Mouse (Mus musculus): ENCODE measurements around the gene Osbpl11.

DNA sequence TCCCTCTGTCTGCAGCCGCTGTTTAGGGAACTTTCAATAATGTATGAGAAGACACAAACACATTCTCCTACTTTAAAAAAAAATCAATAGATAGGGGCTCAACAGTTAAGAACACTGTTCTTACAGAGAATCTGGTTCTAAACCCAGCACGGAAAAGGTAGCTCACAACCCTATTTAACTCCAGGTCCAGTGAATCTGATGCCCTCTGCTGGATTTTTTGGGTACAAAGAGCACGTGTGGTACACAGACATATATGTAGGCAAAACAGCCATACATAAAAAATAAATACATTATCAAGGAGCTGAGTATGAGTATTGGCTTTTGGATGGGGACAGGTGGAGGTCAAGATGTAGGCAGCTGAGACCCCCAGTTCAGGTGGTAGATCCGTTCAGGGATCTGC is 29.9 kb upstream of the Osbpl11 start:
- no peak for TF ChIP-seq GATA1 (IDR thresholded peaks at IDR 0.05; ENCODE audit: low read length)
- TF ChIP-seq TAL1 (IDR thresholded peaks at IDR 0.05; ENCODE audit: low read length): no peak
